Mouse (Mus musculus) retina, embryonic 14.5 days (tissue): ENCODE results near the gene Tldc2.
A peak's percentile ranks its signal among the peaks of the same experiment; 100 is the strongest.

Source experiments
- DNase-seq: peaks from one replicate; pipeline ENCODE4 v3.0.0-alpha.2; 2015; ENCODE audit warnings: low spot score

Tldc2 gene

GRCm38 (mm10) chr2:157060557-157061305, 26.1 kb upstream of the Tldc2 start:
- no peak for DNase-seq

GRCm38 (mm10) chr2:157063241-157063700, 23.6 kb upstream of the Tldc2 start:
- DNase-seq = no peak

- DNase-seq = no peak
Measured at GRCm38 (mm10) chr2:157064136-157064535, 22.7 kb upstream of the Tldc2 start.

- no peak for DNase-seq
Measured at GRCm38 (mm10) chr2:157064978-157065878, 21.6 kb upstream of the Tldc2 start.

GRCm38 (mm10) chr2:157065879-157066226, 21.0 kb upstream of the Tldc2 start:
- no peak for DNase-seq

GRCm38 (mm10) chr2:157066731-157067430, 20.0 kb upstream of the Tldc2 start:
- no peak for DNase-seq

- DNase-seq = no peak
Measured at GRCm38 (mm10) chr2:157068701-157069354, 18.0 kb upstream of the Tldc2 start.

- DNase-seq = peak; percentile 39
Measured at GRCm38 (mm10) chr2:157069355-157069735, 17.5 kb upstream of the Tldc2 start.

- no peak for DNase-seq
Measured at GRCm38 (mm10) chr2:157069755-157070315, 17.0 kb upstream of the Tldc2 start.

- no peak for DNase-seq
Measured at GRCm38 (mm10) chr2:157070365-157070764, 16.5 kb upstream of the Tldc2 start.

GRCm38 (mm10) chr2:157071556-157071955, 15.3 kb upstream of the Tldc2 start:
- DNase-seq = no peak

GRCm38 (mm10) chr2:157072316-157072990, 14.4 kb upstream of the Tldc2 start:
- DNase-seq = no peak

GRCm38 (mm10) chr2:157073378-157074052, 13.3 kb upstream of the Tldc2 start:
- DNase-seq = no peak

- DNase-seq = no peak
Measured at GRCm38 (mm10) chr2:157074186-157074724, 12.6 kb upstream of the Tldc2 start.

- DNase-seq = no peak
Measured at GRCm38 (mm10) chr2:157074772-157075171, 12.1 kb upstream of the Tldc2 start.

GRCm38 (mm10) chr2:157075226-157075625, 11.6 kb upstream of the Tldc2 start:
- no peak for DNase-seq

- no peak for DNase-seq
Measured at GRCm38 (mm10) chr2:157075685-157076084, 11.2 kb upstream of the Tldc2 start.

GRCm38 (mm10) chr2:157076585-157076984, 10.3 kb upstream of the Tldc2 start:
- no peak for DNase-seq

GRCm38 (mm10) chr2:157077160-157077559, 9.7 kb upstream of the Tldc2 start:
- DNase-seq = no peak

- peak; percentile 52 for DNase-seq
Measured at GRCm38 (mm10) chr2:157077641-157078058, 9.2 kb upstream of the Tldc2 start.
